Mouse (Mus musculus) gastrocnemius, postnatal 4 days (tissue): ENCODE results near the gene Gm10320. TPM values are rescaled to one million over a fixed set of nuclear protein-coding genes. Genes with fewer than 3 reads are reported as not detected.

Experiments used
- DNase-seq, 2 experiments: peaks; one replicate each; pipeline ENCODE4 v3.0.0; 2021 to 2022; ENCODE audit warnings: low spot score in 2 of 2, mixed read lengths in 2 of 2
- total RNA-seq, 2 experiments: library from RNA; stranded (reverse); gene quantifications; 2 replicates each; pipeline ENCODE4 v1.2.3; 2021

Gm10320 gene
- total RNA-seq, 2 experiments from 2014 or later: not detected

- DNase-seq: no peak
Observed at GRCm38 (mm10) chr13:98470321-98470720, 21.5 kb downstream of the Gm10320 start.

- DNase-seq: no peak
Observed at GRCm38 (mm10) chr13:98469916-98470315, 21.9 kb downstream of the Gm10320 start.

GRCm38 (mm10) chr13:98461467-98461866 is 30.3 kb downstream of the Gm10320 start:
- DNase-seq: no peak

- DNase-seq: no peak
Observed at GRCm38 (mm10) chr13:98456398-98456797, 35.4 kb downstream of the Gm10320 start.

GRCm38 (mm10) chr13:98455646-98456045 is 36.2 kb downstream of the Gm10320 start:
- no peak for DNase-seq

- no peak for DNase-seq
Observed at GRCm38 (mm10) chr13:98454224-98454967, 37.4 kb downstream of the Gm10320 start.

DNA sequence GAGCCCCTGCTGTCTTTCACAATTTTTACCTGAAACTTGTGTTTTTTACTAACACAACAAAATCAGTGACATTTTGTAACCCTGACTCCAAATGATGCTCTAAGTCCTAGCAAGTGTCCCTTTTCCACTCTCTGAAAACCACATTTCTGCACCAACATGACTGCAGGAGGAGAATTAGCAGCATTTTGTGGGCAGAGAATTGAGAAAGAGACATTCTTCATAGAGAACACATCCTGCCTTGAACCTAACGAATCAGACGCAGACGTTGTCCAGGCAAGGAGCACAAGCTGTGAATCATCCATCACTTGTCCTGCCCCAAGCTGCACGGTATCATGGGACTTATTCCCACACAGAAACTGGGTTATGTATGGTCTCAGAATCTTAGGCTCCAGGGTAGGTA is 38.7 kb downstream of the Gm10320 start:
- DNase-seq: no peak

DNA sequence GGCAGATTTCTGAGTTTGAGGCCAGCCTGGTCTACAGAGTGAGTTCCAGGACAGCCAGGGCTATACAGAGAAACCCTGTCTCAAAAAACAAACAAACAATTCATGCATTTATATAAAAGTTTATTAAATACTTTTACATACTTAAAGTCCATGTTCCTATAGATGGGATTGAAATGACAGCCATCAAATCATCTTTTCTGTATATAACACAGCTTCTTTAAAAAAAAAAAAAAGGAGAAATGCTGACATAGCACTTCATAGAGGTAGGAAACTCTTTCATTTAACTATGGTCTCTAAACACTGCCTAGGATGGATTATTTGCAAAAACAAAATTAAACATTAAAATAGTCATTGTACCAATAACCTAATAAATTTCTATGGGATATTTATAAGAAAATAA is 43.1 kb downstream of the Gm10320 start:
- DNase-seq: no peak

- DNase-seq: no peak
Observed at GRCm38 (mm10) chr13:98447741-98448140, 44.1 kb downstream of the Gm10320 start.

GRCm38 (mm10) chr13:98445391-98446125 is 46.2 kb downstream of the Gm10320 start:
- no peak for DNase-seq

- no peak for DNase-seq
Observed at GRCm38 (mm10) chr13:98441001-98441400, 50.8 kb downstream of the Gm10320 start.

DNA sequence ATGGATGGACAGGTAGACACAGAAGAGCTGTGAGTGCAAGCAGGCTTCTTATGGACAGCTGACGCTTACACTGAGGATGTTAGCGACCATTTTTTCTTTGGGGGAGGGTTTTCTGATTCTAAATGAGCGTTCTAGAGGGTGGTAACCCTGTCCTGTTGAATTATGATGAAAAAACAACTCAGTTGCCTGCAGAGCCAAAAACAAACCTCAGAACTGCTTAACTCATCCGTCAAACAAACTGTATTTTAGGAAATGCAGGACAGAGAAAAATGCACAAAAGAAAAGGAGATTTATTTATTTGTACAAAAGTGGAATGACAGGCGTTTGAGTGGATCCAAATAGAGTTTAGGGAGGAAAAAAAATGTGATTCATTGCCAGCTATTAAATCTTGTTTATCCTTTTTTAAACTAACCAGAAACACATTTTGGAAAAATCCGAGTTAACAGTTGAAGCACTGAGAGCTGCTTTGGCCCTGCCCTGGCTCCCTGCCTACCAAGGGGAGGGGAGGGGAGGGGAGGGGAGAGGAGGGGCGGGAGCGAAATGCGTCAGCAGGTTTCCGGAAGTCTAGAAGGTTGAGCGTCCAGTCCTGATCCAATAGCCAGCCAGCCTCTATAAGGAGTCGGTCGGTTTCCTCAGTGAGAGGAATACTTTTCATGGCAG is 51.4 kb downstream of the Gm10320 start:
- no peak for DNase-seq

Other genes starting within 250 kb of the Gm10320 start
- 1 to 10 TPM; 8.4 to 9.9 TPM for gene Utp15, start 229.0 kb downstream of the Gm10320 start, total RNA-seq
- 10 to 100 TPM; 22.0 to 24.8 TPM for gene Ankra2, start 228.9 kb downstream of the Gm10320 start, total RNA-seq
- gene Gm21976, start 212.1 kb downstream of the Gm10320 start, total RNA-seq: not detected
- 100 to 1,000 TPM; 364 to 369 TPM for gene Btf3, start 175.0 kb downstream of the Gm10320 start, total RNA-seq
- gene Foxd1, start 137.8 kb downstream of the Gm10320 start, total RNA-seq: under 1 TPM; 0.44 to 0.60 TPM
- gene Tmem174, start 145.4 kb upstream of the Gm10320 start, total RNA-seq: not detected
- gene Tmem171, start 202.8 kb upstream of the Gm10320 start, total RNA-seq: not detected